Mouse (Mus musculus) gonadal fat pad, adult 2 months (tissue): ENCODE data around the gene Trim65. TPM values are rescaled to one million over a fixed set of nuclear protein-coding genes. Genes with fewer than 3 reads are reported as not detected.

Experiments
- polyA plus RNA-seq: library from polyadenylated mRNA; depleted of rRNA; stranded (reverse); fragments of >200 nt; gene quantifications from 2 replicates; pipeline ENCODE4 v1.2.3, GENCODE M21; 2012; rRNA removed

Trim65 gene
- polyA plus RNA-seq, 1 experiment, result 8.8 TPM

Other genes starting within 250 kb of the Trim65 start
- 9.2 and 13.7 TPM in 2 replicates for gene Smim5, start 231.2 kb downstream of the Trim65 start, polyA plus RNA-seq
- 0.86 and 1.5 TPM in 2 replicates for gene Smim6, start 219.1 kb downstream of the Trim65 start, polyA plus RNA-seq
- 22.4 and 25.2 TPM in 2 replicates for gene Sap30bp, start 197.8 kb downstream of the Trim65 start, polyA plus RNA-seq
- 21.5 and 26.4 TPM in 2 replicates for gene Recql5, start 197.7 kb downstream of the Trim65 start, polyA plus RNA-seq
- gene Itgb4, start 156.4 kb downstream of the Trim65 start, polyA plus RNA-seq, result 9.3 and 11.0 TPM in 2 replicates
- 46.9 and 47.3 TPM in 2 replicates for gene Galk1, start 118.4 kb downstream of the Trim65 start, polyA plus RNA-seq
- 147 and 215 TPM in 2 replicates for gene H3f3b, start 103.2 kb downstream of the Trim65 start, polyA plus RNA-seq
- gene Unk, start 100.8 kb downstream of the Trim65 start, polyA plus RNA-seq, result 30.2 and 35.0 TPM in 2 replicates
- gene Unc13d, start 53.2 kb downstream of the Trim65 start, polyA plus RNA-seq, result 1.3 and 1.6 TPM in 2 replicates
- 180 and 211 TPM in 2 replicates for gene Wbp2, start 44.1 kb downstream of the Trim65 start, polyA plus RNA-seq
- gene Trim47, start 3.9 kb downstream of the Trim65 start, polyA plus RNA-seq, result 35.0 and 38.8 TPM in 2 replicates
- 34.4 and 49.0 TPM in 2 replicates for gene Mrpl38, start 7.7 kb upstream of the Trim65 start, polyA plus RNA-seq
- gene Fbf1, start 37.0 kb upstream of the Trim65 start, polyA plus RNA-seq, result 36.0 and 43.7 TPM in 2 replicates
- 49.9 and 51.0 TPM in 2 replicates for gene Ten1, start 67.7 kb upstream of the Trim65 start, polyA plus RNA-seq
- 174 and 195 TPM in 2 replicates for gene Acox1, start 67.9 kb upstream of the Trim65 start, polyA plus RNA-seq
- gene Evpl, start 106.9 kb upstream of the Trim65 start, polyA plus RNA-seq, result 1.2 TPM in 2 replicates
- 61.9 and 64.0 TPM in 2 replicates for gene Srp68, start 143.1 kb upstream of the Trim65 start, polyA plus RNA-seq
- 3.9 and 6.5 TPM in 2 replicates for gene Galr2, start 149.8 kb upstream of the Trim65 start, polyA plus RNA-seq
- 41.6 and 44.1 TPM in 2 replicates for gene Exoc7, start 176.1 kb upstream of the Trim65 start, polyA plus RNA-seq
- 10.8 and 21.0 TPM in 2 replicates for gene Foxj1, start 204.3 kb upstream of the Trim65 start, polyA plus RNA-seq